Mouse (Mus musculus) lung, postnatal 0 days (tissue): Measurements from ENCODE around the gene Cep83.

Experiments
- CTCF ChIP-seq: IDR thresholded peaks from 2 replicates; pipeline ENCODE4 v1.5.1; 2016; ENCODE audit warnings: antibody characterized with exemption, mild to moderate bottlenecking
- EP300 ChIP-seq: IDR thresholded peaks from 2 replicates; pipeline ENCODE4 v1.6.1; 2016; ENCODE audit warnings: antibody characterized with exemption, mild to moderate bottlenecking, control low read depth

DNA sequence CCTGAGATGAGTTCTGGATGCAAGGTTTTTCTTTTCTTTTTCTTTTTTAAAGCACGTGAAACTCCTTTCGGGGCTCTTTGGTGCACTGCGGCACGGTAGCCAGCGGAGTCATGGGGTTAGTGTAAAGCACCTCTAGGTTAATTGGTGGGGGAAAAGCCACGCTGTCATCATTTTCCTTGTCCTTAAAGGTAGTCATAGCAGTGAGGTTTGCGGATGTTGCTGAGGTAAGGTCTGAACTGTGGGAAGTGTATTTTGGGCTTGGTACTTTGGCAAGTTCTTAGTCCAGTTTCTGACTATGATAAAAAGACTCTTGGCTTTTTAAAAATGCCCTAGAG, 689 bp downstream of the Cep83 start:
- no peak for TF ChIP-seq CTCF
- TF ChIP-seq EP300, result no peak
